Mouse (Mus musculus): ENCODE data around the gene Bcr. TPM values are rescaled to one million over a fixed set of nuclear protein-coding genes. Genes with fewer than 3 reads are reported as not detected.
A peak's percentile ranks its signal among the peaks of the same experiment; 100 is the strongest.

Bcr gene
- polyA plus RNA-seq, 1 experiment = 11.7 TPM

- Histone ChIP-seq H3K36me3 (ENCODE audit: control insufficient read depth, insufficient read depth, low read length) (no peaks in the 10 kb centered on the region), H3K4me1 (ENCODE audit: control insufficient read depth, insufficient read depth, low read length) (peaks cover 4% of the 10 kb centered on the region)
- TF ChIP-seq POLR2A (IDR thresholded peaks at IDR 0.05; ENCODE audit: control insufficient read depth, low read depth, low read length) (no peak), CTCF (IDR thresholded peaks at IDR 0.05; ENCODE audit: control insufficient read depth, insufficient read depth, insufficient replicate concordance, low read depth, low read length) (no peak)
Measured at GRCm38 (mm10) chr10:75146001-75146400, 85.6 kb downstream of the Bcr start.

GRCm38 (mm10) chr10:75146619-75147018, 86.2 kb downstream of the Bcr start:
- Histone ChIP-seq H3K4me1 (ENCODE audit: control insufficient read depth, insufficient read depth, low read length) (peaks cover 5% of the 10 kb centered on the region), H3K27ac (ENCODE audit: control insufficient read depth, insufficient read depth, low read depth, low read length) (no peak overlapping the region), H3K36me3 (ENCODE audit: control insufficient read depth, insufficient read depth, low read length) (no peaks in the 10 kb centered on the region), H3K4me3 (ENCODE audit: control insufficient read depth, low read depth, low read length) (no peak overlapping the region), H3K27me3 (ENCODE audit: control insufficient read depth, insufficient read depth, low read length) (no peaks in the 10 kb centered on the region)
- TF ChIP-seq POLR2A (IDR thresholded peaks at IDR 0.05; ENCODE audit: control insufficient read depth, low read depth, low read length) = no peak
- no peak for TF ChIP-seq CTCF (IDR thresholded peaks at IDR 0.05; ENCODE audit: control insufficient read depth, insufficient read depth, insufficient replicate concordance, low read depth, low read length)

More at GRCm38 (mm10) chr10:75146001-75146400, 85.6 kb downstream of the Bcr start:
- H3K4me3 ChIP-seq (ENCODE audit: control insufficient read depth, low read depth, low read length) = no peak overlapping the region
- H3K27ac ChIP-seq (ENCODE audit: control insufficient read depth, insufficient read depth, low read depth, low read length) = no peak overlapping the region
- no peaks in the 10 kb centered on the region for H3K27me3 ChIP-seq (ENCODE audit: control insufficient read depth, insufficient read depth, low read length)

GRCm38 (mm10) chr10:75148295-75148694, 87.9 kb downstream of the Bcr start:
- Histone ChIP-seq H3K4me3 (ENCODE audit: control insufficient read depth, low read depth, low read length) (no peak overlapping the region), H3K27me3 (ENCODE audit: control insufficient read depth, insufficient read depth, low read length) (no peaks in the 10 kb centered on the region), H3K27ac (ENCODE audit: control insufficient read depth, insufficient read depth, low read depth, low read length) (no peak overlapping the region), H3K4me1 (ENCODE audit: control insufficient read depth, insufficient read depth, low read length) (peaks cover 3% of the 10 kb centered on the region; the same call in 1 of the 2 replicates), H3K36me3 (ENCODE audit: control insufficient read depth, insufficient read depth, low read length) (no peaks in the 10 kb centered on the region)
- no peak for TF ChIP-seq POLR2A (IDR thresholded peaks at IDR 0.05; ENCODE audit: control insufficient read depth, low read depth, low read length)

GRCm38 (mm10) chr10:75150361-75150760, 90.0 kb downstream of the Bcr start:
- no peak for TF ChIP-seq POLR2A (IDR thresholded peaks at IDR 0.05; ENCODE audit: control insufficient read depth, low read depth, low read length)
- no peak for TF ChIP-seq CTCF (IDR thresholded peaks at IDR 0.05; ENCODE audit: control insufficient read depth, insufficient read depth, insufficient replicate concordance, low read depth, low read length)
- Histone ChIP-seq H3K27me3 (ENCODE audit: control insufficient read depth, insufficient read depth, low read length) (no peaks in the 10 kb centered on the region), H3K27ac (ENCODE audit: control insufficient read depth, insufficient read depth, low read depth, low read length) (no peak overlapping the region), H3K4me1 (ENCODE audit: control insufficient read depth, insufficient read depth, low read length) (peaks cover 3% of the 10 kb centered on the region; the same call in 1 of the 2 replicates), H3K4me3 (ENCODE audit: control insufficient read depth, low read depth, low read length) (peak overlapping the region; percentile 37), H3K36me3 (ENCODE audit: control insufficient read depth, insufficient read depth, low read length) (no peaks in the 10 kb centered on the region)

GRCm38 (mm10) chr10:75151311-75151710, 90.9 kb downstream of the Bcr start:
- TF ChIP-seq CTCF (IDR thresholded peaks at IDR 0.05; ENCODE audit: control insufficient read depth, insufficient read depth, insufficient replicate concordance, low read depth, low read length) (no peak), POLR2A (IDR thresholded peaks at IDR 0.05; ENCODE audit: control insufficient read depth, low read depth, low read length) (no peak)
- no peaks in the 10 kb centered on the region for H3K36me3 ChIP-seq (ENCODE audit: control insufficient read depth, insufficient read depth, low read length)
- H3K27ac ChIP-seq (ENCODE audit: control insufficient read depth, insufficient read depth, low read depth, low read length) = no peak overlapping the region
- peaks cover 3% of the 10 kb centered on the region; the same call in 1 of the 2 replicates for H3K4me1 ChIP-seq (ENCODE audit: control insufficient read depth, insufficient read depth, low read length)
- H3K4me3 ChIP-seq (ENCODE audit: control insufficient read depth, low read depth, low read length) = no peak overlapping the region
- H3K27me3 ChIP-seq (ENCODE audit: control insufficient read depth, insufficient read depth, low read length) = no peaks in the 10 kb centered on the region

- no peak overlapping the region for H3K4me3 ChIP-seq (ENCODE audit: control insufficient read depth, low read depth, low read length)
- H3K27ac ChIP-seq (ENCODE audit: control insufficient read depth, insufficient read depth, low read depth, low read length) = no peak overlapping the region
- no peaks in the 10 kb centered on the region for H3K36me3 ChIP-seq (ENCODE audit: control insufficient read depth, insufficient read depth, low read length)
- no peak for TF ChIP-seq POLR2A (IDR thresholded peaks at IDR 0.05; ENCODE audit: control insufficient read depth, low read depth, low read length)
- TF ChIP-seq CTCF (IDR thresholded peaks at IDR 0.05; ENCODE audit: control insufficient read depth, insufficient read depth, insufficient replicate concordance, low read depth, low read length) = no peak
- H3K27me3 ChIP-seq (ENCODE audit: control insufficient read depth, insufficient read depth, low read length) = no peaks in the 10 kb centered on the region
- no peaks in the 10 kb centered on the region for H3K4me1 ChIP-seq (ENCODE audit: control insufficient read depth, insufficient read depth, low read length)
Measured at GRCm38 (mm10) chr10:75156835-75157234, 96.4 kb downstream of the Bcr start.

- Histone ChIP-seq H3K36me3 (ENCODE audit: control insufficient read depth, insufficient read depth, low read length) (no peaks in the 10 kb centered on the region), H3K27me3 (ENCODE audit: control insufficient read depth, insufficient read depth, low read length) (no peaks in the 10 kb centered on the region), H3K27ac (ENCODE audit: control insufficient read depth, insufficient read depth, low read depth, low read length) (no peak overlapping the region), H3K4me3 (ENCODE audit: control insufficient read depth, low read depth, low read length) (no peak overlapping the region), H3K4me1 (ENCODE audit: control insufficient read depth, insufficient read depth, low read length) (no peaks in the 10 kb centered on the region)
- no peak for TF ChIP-seq POLR2A (IDR thresholded peaks at IDR 0.05; ENCODE audit: control insufficient read depth, low read depth, low read length)
- TF ChIP-seq CTCF (IDR thresholded peaks at IDR 0.05; ENCODE audit: control insufficient read depth, insufficient read depth, insufficient replicate concordance, low read depth, low read length) = no peak
Measured at GRCm38 (mm10) chr10:75157713-75158112, 97.3 kb downstream of the Bcr start.

GRCm38 (mm10) chr10:75158356-75158755, 98.0 kb downstream of the Bcr start:
- Histone ChIP-seq H3K36me3 (ENCODE audit: control insufficient read depth, insufficient read depth, low read length) (no peaks in the 10 kb centered on the region), H3K27ac (ENCODE audit: control insufficient read depth, insufficient read depth, low read depth, low read length) (no peak overlapping the region), H3K4me1 (ENCODE audit: control insufficient read depth, insufficient read depth, low read length) (no peaks in the 10 kb centered on the region), H3K4me3 (ENCODE audit: control insufficient read depth, low read depth, low read length) (no peak overlapping the region), H3K27me3 (ENCODE audit: control insufficient read depth, insufficient read depth, low read length) (no peaks in the 10 kb centered on the region)
- TF ChIP-seq CTCF (IDR thresholded peaks at IDR 0.05; ENCODE audit: control insufficient read depth, insufficient read depth, insufficient replicate concordance, low read depth, low read length) = no peak
- no peak for TF ChIP-seq POLR2A (IDR thresholded peaks at IDR 0.05; ENCODE audit: control insufficient read depth, low read depth, low read length)

Measured in testis, adult 2 months (tissue).